Mouse (Mus musculus): ENCODE results near the gene Taf9. TPM values are rescaled to one million over a fixed set of nuclear protein-coding genes. Genes with fewer than 3 reads are reported as not detected.

Gene Taf9
- polyA plus RNA-seq, 1 experiment, result not detected

- H3K4me3 ChIP-seq (ENCODE audit: insufficient read depth, low read depth, low read length), result no peak overlapping the region
- H3K4me1 ChIP-seq (ENCODE audit: control insufficient read depth, insufficient read depth, low read length), result no peaks in the 10 kb centered on the region
- 45% methylated on average over 4 of the region's 4 CpGs for WGBS
- no peak overlapping the region for H3K27ac ChIP-seq (ENCODE audit: insufficient read depth, low read depth, low read length)
- no peak for TF ChIP-seq CTCF (IDR thresholded peaks at IDR 0.05; ENCODE audit: insufficient read depth, low read depth, low read length)
- TF ChIP-seq POLR2A (IDR thresholded peaks at IDR 0.05; ENCODE audit: insufficient read depth, low read depth, low read length), result no peak
These were observed 8.6 kb downstream of the Taf9 start for GRCm38 (mm10) chr13:100659864-100660456.

DNA sequence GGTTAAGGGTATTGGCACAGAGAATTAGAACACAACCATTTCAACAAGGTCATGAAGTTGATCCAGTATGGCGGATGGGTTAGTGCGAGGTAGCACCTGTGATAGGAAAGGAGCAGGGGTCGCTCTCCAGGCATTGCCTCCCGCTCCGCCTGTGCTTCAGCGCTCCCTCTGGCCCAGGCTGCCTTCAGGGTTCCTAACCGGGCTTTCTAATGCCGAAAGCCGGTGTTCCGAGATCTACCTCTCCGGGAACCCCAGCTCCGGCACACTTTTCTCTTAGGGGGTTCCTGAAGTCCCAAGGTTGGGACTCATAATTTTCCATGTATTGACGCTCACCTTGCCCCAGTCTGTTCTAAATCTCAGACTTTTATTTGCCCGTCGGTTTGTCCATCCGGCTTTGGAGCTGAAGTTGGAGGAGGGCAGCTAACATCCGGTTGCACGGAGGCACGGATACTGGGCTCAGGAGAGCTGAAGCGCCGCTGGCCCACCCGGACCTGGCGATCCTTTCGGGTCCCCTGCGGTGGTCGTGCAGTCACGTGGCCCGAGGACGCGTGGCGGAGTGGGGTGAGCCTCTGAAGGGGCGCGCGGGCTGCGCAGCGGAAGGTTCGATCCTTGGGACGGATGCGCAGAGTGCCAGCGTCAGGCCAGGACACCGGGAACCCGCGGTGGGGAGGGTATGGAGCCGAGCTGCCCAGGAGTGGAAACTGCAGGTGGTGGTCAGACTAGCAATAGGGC is 18.1 kb downstream of the Taf9 start, which contains the start of gene Ccdc125:
Ccdc125 (plus strand) TSS at position 427 of the 732 bp plus-strand sequence.
- Histone ChIP-seq H3K27ac (ENCODE audit: insufficient read depth, low read depth, low read length) (no peak within 1 kb of the TSS), H3K4me3 (ENCODE audit: insufficient read depth, low read depth, low read length) (peak within 1 kb of the TSS; percentile 35), H3K4me1 (ENCODE audit: control insufficient read depth, insufficient read depth, low read length) (peaks cover 7% of the 10 kb centered on the region; the same call in 1 of the 2 replicates)
- WGBS, result under 1% methylated on average over 44 of the region's 44 CpGs
- TF ChIP-seq POLR2A (IDR thresholded peaks at IDR 0.05; ENCODE audit: insufficient read depth, low read depth, low read length), result no peak
- no peak for TF ChIP-seq CTCF (IDR thresholded peaks at IDR 0.05; ENCODE audit: insufficient read depth, low read depth, low read length)

DNA sequence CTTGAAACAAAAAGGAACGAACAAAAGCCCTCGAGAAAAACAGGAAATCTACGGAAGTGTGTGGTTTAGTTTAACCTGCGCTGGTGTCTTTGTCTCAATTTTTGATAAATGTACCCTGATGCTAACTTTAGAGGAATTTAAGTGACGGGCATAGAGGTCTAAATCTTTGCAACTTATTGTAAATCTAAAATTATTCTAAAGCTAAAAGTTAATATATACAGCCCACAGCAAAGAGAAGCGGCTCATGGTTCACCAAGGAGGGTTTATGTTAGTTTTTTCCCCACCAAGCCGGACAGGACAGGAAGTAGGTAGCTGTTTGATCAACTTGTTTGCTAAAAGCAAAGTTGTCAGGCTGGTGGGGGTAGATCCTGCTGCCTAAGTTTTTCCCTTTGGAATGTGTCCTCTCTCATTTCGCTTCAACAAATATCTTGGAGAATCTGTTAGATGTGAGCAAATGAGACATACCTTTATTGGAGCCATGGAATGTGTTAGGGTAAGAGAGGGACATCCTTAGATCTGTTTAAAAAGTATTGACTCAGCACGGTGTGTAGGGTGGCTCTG is 18.9 kb downstream of the Taf9 start:
- no peak overlapping the region for H3K27ac ChIP-seq (ENCODE audit: insufficient read depth, low read depth, low read length)
- TF ChIP-seq POLR2A (IDR thresholded peaks at IDR 0.05; ENCODE audit: insufficient read depth, low read depth, low read length), result no peak
- no peak for TF ChIP-seq CTCF (IDR thresholded peaks at IDR 0.05; ENCODE audit: insufficient read depth, low read depth, low read length)
- peaks cover 7% of the 10 kb centered on the region; the same call in 1 of the 2 replicates for H3K4me1 ChIP-seq (ENCODE audit: control insufficient read depth, insufficient read depth, low read length)
- WGBS, result 69% methylated on average over 9 of the region's 9 CpGs
- H3K4me3 ChIP-seq (ENCODE audit: insufficient read depth, low read depth, low read length), result no peak overlapping the region

DNA sequence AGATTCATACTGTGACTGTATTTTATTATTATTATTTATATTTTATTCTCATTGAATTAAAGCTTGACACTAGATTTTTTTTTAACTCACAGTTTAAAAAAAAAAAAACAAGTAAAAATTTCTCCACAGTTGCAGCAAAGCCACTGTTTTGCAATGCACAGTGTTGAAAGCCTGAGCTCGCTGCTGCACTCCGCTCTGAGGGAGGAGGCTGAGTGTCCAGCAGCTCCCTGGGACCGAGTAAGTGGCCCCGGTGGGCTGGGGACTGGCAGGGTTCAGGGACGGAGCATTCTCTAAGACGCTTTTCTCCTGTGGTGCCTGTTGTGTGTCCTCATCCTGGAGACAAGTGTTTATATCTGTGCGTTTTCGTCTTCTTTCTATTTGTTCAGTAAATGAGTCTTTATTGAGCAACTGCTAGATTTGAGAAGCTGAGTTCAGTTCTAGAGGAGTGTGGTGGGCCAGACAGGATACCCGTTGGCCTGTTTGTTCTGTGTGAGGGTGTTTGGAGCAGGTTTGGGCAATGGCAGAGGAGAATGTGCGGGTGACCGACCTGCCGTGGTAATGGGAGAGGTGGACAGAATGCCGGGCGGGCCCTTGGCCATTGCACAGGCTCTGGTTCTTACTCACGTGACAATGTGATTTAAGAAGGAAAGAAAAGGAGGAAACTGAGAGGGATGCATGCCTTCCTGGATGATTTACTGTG is 24.7 kb downstream of the Taf9 start:
- Histone ChIP-seq H3K4me1 (ENCODE audit: control insufficient read depth, insufficient read depth, low read length) (no peaks in the 10 kb centered on the region), H3K4me3 (ENCODE audit: insufficient read depth, low read depth, low read length) (no peak overlapping the region), H3K27ac (ENCODE audit: insufficient read depth, low read depth, low read length) (no peak overlapping the region)
- TF ChIP-seq CTCF (IDR thresholded peaks at IDR 0.05; ENCODE audit: insufficient read depth, low read depth, low read length), result no peak
- TF ChIP-seq POLR2A (IDR thresholded peaks at IDR 0.05; ENCODE audit: insufficient read depth, low read depth, low read length), result no peak
- 87% methylated on average over 15 of the region's 15 CpGs for WGBS

GRCm38 (mm10) chr13:100681615-100682014 is 30.2 kb downstream of the Taf9 start:
- TF ChIP-seq CTCF (IDR thresholded peaks at IDR 0.05; ENCODE audit: insufficient read depth, low read depth, low read length) (no peak), POLR2A (IDR thresholded peaks at IDR 0.05; ENCODE audit: insufficient read depth, low read depth, low read length) (no peak)
- H3K27ac ChIP-seq (ENCODE audit: insufficient read depth, low read depth, low read length), result no peak overlapping the region
- H3K4me3 ChIP-seq (ENCODE audit: insufficient read depth, low read depth, low read length), result no peak overlapping the region
- WGBS, result 89% methylated on average over 8 of the region's 8 CpGs
- H3K4me1 ChIP-seq (ENCODE audit: control insufficient read depth, insufficient read depth, low read length), result no peaks in the 10 kb centered on the region

DNA sequence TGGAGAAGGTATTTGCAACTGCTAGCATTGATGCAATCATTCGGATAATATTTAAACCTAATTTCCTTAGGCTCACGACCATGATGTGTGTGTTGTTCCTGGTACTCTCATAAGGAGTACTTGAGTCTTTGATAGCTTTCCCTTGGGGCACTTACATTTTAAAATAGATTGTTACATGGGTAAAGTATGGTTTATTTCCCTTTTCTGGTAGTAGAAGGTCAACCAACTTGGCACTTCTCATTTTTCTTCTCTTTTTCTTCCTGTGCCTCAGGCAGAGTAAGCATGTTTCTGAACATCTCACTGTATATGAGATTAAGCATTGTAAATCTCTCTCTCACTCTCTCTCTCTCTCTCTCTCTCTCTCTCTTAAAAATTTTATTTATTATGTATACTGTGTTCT is 31.5 kb downstream of the Taf9 start:
- Histone ChIP-seq H3K4me3 (ENCODE audit: insufficient read depth, low read depth, low read length) (no peak overlapping the region), H3K27ac (ENCODE audit: insufficient read depth, low read depth, low read length) (no peak overlapping the region), H3K4me1 (ENCODE audit: control insufficient read depth, insufficient read depth, low read length) (no peaks in the 10 kb centered on the region)
- 90% methylated on average over 2 of the region's 2 CpGs for WGBS
- no peak for TF ChIP-seq CTCF (IDR thresholded peaks at IDR 0.05; ENCODE audit: insufficient read depth, low read depth, low read length)
- TF ChIP-seq POLR2A (IDR thresholded peaks at IDR 0.05; ENCODE audit: insufficient read depth, low read depth, low read length), result no peak

DNA sequence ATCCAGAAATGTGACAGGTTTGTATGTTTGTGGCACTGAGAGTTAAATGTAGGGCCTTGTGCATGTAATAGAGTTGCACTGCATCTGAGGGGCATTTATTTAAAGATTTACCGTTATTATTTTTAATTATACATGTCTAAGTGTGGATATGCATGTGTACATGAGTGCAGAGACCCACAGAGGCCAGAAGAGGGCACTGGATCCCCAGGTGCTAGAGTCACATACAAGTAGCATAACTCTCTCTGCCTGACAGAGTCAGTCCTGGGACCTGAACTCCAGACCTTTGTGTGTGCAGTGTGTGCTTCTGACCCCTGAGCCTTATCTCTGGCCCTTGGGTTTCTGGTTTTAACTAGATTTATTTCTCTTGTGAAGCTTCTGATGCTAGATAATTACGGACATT is 33.0 kb downstream of the Taf9 start:
- Histone ChIP-seq H3K4me3 (ENCODE audit: insufficient read depth, low read depth, low read length) (no peak overlapping the region), H3K4me1 (ENCODE audit: control insufficient read depth, insufficient read depth, low read length) (no peaks in the 10 kb centered on the region), H3K27ac (ENCODE audit: insufficient read depth, low read depth, low read length) (no peak overlapping the region)
- TF ChIP-seq POLR2A (IDR thresholded peaks at IDR 0.05; ENCODE audit: insufficient read depth, low read depth, low read length) (no peak), CTCF (IDR thresholded peaks at IDR 0.05; ENCODE audit: insufficient read depth, low read depth, low read length) (no peak)
- 85% methylated on average over 2 of the region's 2 CpGs for WGBS

- Histone ChIP-seq H3K27ac (ENCODE audit: insufficient read depth, low read depth, low read length) (no peak overlapping the region), H3K4me1 (ENCODE audit: control insufficient read depth, insufficient read depth, low read length) (no peaks in the 10 kb centered on the region), H3K4me3 (ENCODE audit: insufficient read depth, low read depth, low read length) (no peak overlapping the region)
- WGBS, result 73% methylated on average over 7 of the region's 7 CpGs
- TF ChIP-seq CTCF (IDR thresholded peaks at IDR 0.05; ENCODE audit: insufficient read depth, low read depth, low read length) (no peak), POLR2A (IDR thresholded peaks at IDR 0.05; ENCODE audit: insufficient read depth, low read depth, low read length) (no peak)
These were observed 36.1 kb downstream of the Taf9 start for GRCm38 (mm10) chr13:100687513-100687912.

Measured in olfactory bulb, adult 2 months (tissue).